Mouse (Mus musculus) intestine, postnatal 0 days (tissue): ENCODE results near the gene Rarb. TPM values are rescaled to one million over a fixed set of nuclear protein-coding genes. Genes with fewer than 3 reads are reported as not detected.

Experiments
- ATAC-seq: fragments of 200-750 bp; cut with Nextera tagmentation; 2 replicates; pipeline ENCODE4 v1.8.0; 2017; ENCODE audit warnings: mild to moderate bottlenecking, moderate TSS enrichment, moderate library complexity
- H3K27ac ChIP-seq: fragments of 300-500 bp; sonication (generic); 2 replicates; pipeline ENCODE4 v1.5.1; 2014; ENCODE audit warnings: mild to moderate bottlenecking, low read depth, low read length, moderate library complexity
- H3K27me3 ChIP-seq: fragments of 300-500 bp; sonication (generic); replicated peaks from 2 replicates; pipeline ENCODE4 v1.6.1; 2014; ENCODE audit warnings: low read length, mixed read lengths; ENCODE audit not compliant: control insufficient read depth, insufficient read depth
- H3K36me3 ChIP-seq: fragments of 300-500 bp; sonication (generic); 2 replicates; pipeline ENCODE4 v1.6.1; 2014; ENCODE audit warnings: mild to moderate bottlenecking, moderate library complexity; ENCODE audit not compliant: control insufficient read depth, insufficient read depth
- H3K4me1 ChIP-seq: fragments of 300-500 bp; sonication (generic); replicated peaks from 2 replicates; pipeline ENCODE4 v1.6.1; 2014; ENCODE audit warnings: antibody characterized with exemption, low read length, mixed read lengths; ENCODE audit not compliant: control insufficient read depth, insufficient read depth
- H3K4me2 ChIP-seq: fragments of 300-500 bp; sonication (generic); replicated peaks from 2 replicates; pipeline ENCODE4 v1.6.1; 2014; ENCODE audit warnings: low read depth, mild to moderate bottlenecking, moderate library complexity
- H3K4me3 ChIP-seq: fragments of 300-500 bp; sonication (generic); 2 replicates; pipeline ENCODE4 v1.5.1; 2014; ENCODE audit warnings: low read depth, low read length
- H3K9ac ChIP-seq: fragments of 300-500 bp; sonication (generic); 2 replicates; pipeline ENCODE4 v1.6.1; 2014; ENCODE audit warnings: mild to moderate bottlenecking, low read depth, low read length
- H3K9me3 ChIP-seq: fragments of 300-500 bp; sonication (generic); 2 replicates; pipeline ENCODE4 v1.6.1; 2016; ENCODE audit warnings: mixed run types; ENCODE audit not compliant: control insufficient read depth
- CTCF ChIP-seq: sonication (generic); IDR thresholded peaks from 2 replicates; pipeline ENCODE4 v1.5.1; 2016; ENCODE audit warnings: low read depth, mild to moderate bottlenecking, control low read depth, antibody characterized with exemption, moderate library complexity
- WGBS: fragments of 180-500 bp; shearing (Covaris S2); extraction: QIAGEN DNeasy Blood & Tissue Kit; methylation state at CpG from one replicate; pipeline ENCODE4 v1.1.7; 2014; 5-methylcytosine and 5-hydroxymethylcytosine counted together
- polyA plus RNA-seq: library from polyadenylated mRNA; unstranded; fragments of >200 nt; fragmentation: Nextera tagmentation; extraction: Ambion mirVana; gene quantifications from 2 replicates; pipeline ENCODE4 v1.2.1, GENCODE M21; 2015

The Rarb gene
- polyA plus RNA-seq, 1 experiment from 2014 or later = 2.4 TPM

GRCm38 (mm10) chr14:16738538-16738937, 80.4 kb downstream of the Rarb start:
- no peak overlapping the region for H3K27ac ChIP-seq
- peaks cover 14% of the 10 kb centered on the region; the same call in 1 of the 2 replicates for H3K4me1 ChIP-seq
- H3K4me2 ChIP-seq = no peak overlapping the region
- no peak overlapping the region for H3K4me3 ChIP-seq
- TF ChIP-seq CTCF = no peak
- H3K9me3 ChIP-seq = no peaks in the 10 kb centered on the region
- WGBS = 84% methylated on average over 1 of the region's 1 CpGs
- no peaks in the 10 kb centered on the region for H3K36me3 ChIP-seq
- no peak for ATAC-seq
- H3K27me3 ChIP-seq = no peaks in the 10 kb centered on the region
- H3K9ac ChIP-seq = no peak overlapping the region

- Histone ChIP-seq H3K4me2 (no peak overlapping the region), H3K4me1 (peaks cover 14% of the 10 kb centered on the region; the same call in 1 of the 2 replicates), H3K36me3 (no peaks in the 10 kb centered on the region), H3K9me3 (no peaks in the 10 kb centered on the region), H3K4me3 (no peak overlapping the region), H3K9ac (no peak overlapping the region), H3K27ac (no peak overlapping the region), H3K27me3 (no peaks in the 10 kb centered on the region)
- no peak for TF ChIP-seq CTCF
- 92% methylated on average over 1 of the region's 1 CpGs for WGBS
- no peak for ATAC-seq
Observed at GRCm38 (mm10) chr14:16737781-16738180, 81.2 kb downstream of the Rarb start.

GRCm38 (mm10) chr14:16735331-16736012, 83.5 kb downstream of the Rarb start:
- no peak for ATAC-seq
- TF ChIP-seq CTCF = no peak
- no peak overlapping the region for H3K27ac ChIP-seq
- H3K27me3 ChIP-seq = no peaks in the 10 kb centered on the region
- H3K9me3 ChIP-seq = no peaks in the 10 kb centered on the region
- no peaks in the 10 kb centered on the region for H3K36me3 ChIP-seq
- H3K4me3 ChIP-seq = no peak overlapping the region
- no peak overlapping the region for H3K9ac ChIP-seq
- 25% methylated on average over 4 of the region's 4 CpGs for WGBS
- H3K4me1 ChIP-seq = peaks cover 14% of the 10 kb centered on the region; the same call in 1 of the 2 replicates
- H3K4me2 ChIP-seq = no peak overlapping the region

GRCm38 (mm10) chr14:16733595-16734298, 85.2 kb downstream of the Rarb start:
- Histone ChIP-seq H3K27ac (no peak overlapping the region), H3K9ac (no peak overlapping the region), H3K36me3 (no peaks in the 10 kb centered on the region), H3K4me3 (no peak overlapping the region), H3K4me2 (no peak overlapping the region), H3K9me3 (no peaks in the 10 kb centered on the region), H3K27me3 (no peaks in the 10 kb centered on the region), H3K4me1 (peaks cover 14% of the 10 kb centered on the region; the same call in 1 of the 2 replicates)
- no peak for ATAC-seq
- no peak for TF ChIP-seq CTCF
- WGBS = 18% methylated on average over 9 of the region's 9 CpGs

GRCm38 (mm10) chr14:16732054-16732453, 86.9 kb downstream of the Rarb start:
- ATAC-seq = peak; percentile 50; the same call in 1 of the 2 replicates
- H3K4me2 ChIP-seq = no peak overlapping the region
- no peak overlapping the region for H3K27ac ChIP-seq
- no peak overlapping the region for H3K9ac ChIP-seq
- peaks cover 14% of the 10 kb centered on the region; the same call in 1 of the 2 replicates for H3K4me1 ChIP-seq
- no peaks in the 10 kb centered on the region for H3K36me3 ChIP-seq
- TF ChIP-seq CTCF = no peak
- H3K27me3 ChIP-seq = no peaks in the 10 kb centered on the region
- 40% methylated on average over 2 of the region's 2 CpGs for WGBS
- H3K9me3 ChIP-seq = no peaks in the 10 kb centered on the region
- H3K4me3 ChIP-seq = no peak overlapping the region

GRCm38 (mm10) chr14:16728175-16728838, 90.6 kb downstream of the Rarb start:
- ATAC-seq = peak; percentile 67
- Histone ChIP-seq H3K27ac (no peak overlapping the region), H3K9me3 (no peaks in the 10 kb centered on the region), H3K36me3 (no peaks in the 10 kb centered on the region), H3K4me1 (no peaks in the 10 kb centered on the region), H3K9ac (no peak overlapping the region), H3K4me3 (no peak overlapping the region), H3K27me3 (no peaks in the 10 kb centered on the region), H3K4me2 (no peak overlapping the region)
- WGBS = 66% methylated on average over 2 of the region's 2 CpGs
- TF ChIP-seq CTCF = no peak
